Mouse (Mus musculus) right cerebral cortex, postnatal 4 days (tissue): ENCODE data around the gene Prrxl1.

Source experiments
- DNase-seq: peaks from one replicate; pipeline ENCODE4 v3.0.0-alpha.2; 2022

Gene Prrxl1

DNA sequence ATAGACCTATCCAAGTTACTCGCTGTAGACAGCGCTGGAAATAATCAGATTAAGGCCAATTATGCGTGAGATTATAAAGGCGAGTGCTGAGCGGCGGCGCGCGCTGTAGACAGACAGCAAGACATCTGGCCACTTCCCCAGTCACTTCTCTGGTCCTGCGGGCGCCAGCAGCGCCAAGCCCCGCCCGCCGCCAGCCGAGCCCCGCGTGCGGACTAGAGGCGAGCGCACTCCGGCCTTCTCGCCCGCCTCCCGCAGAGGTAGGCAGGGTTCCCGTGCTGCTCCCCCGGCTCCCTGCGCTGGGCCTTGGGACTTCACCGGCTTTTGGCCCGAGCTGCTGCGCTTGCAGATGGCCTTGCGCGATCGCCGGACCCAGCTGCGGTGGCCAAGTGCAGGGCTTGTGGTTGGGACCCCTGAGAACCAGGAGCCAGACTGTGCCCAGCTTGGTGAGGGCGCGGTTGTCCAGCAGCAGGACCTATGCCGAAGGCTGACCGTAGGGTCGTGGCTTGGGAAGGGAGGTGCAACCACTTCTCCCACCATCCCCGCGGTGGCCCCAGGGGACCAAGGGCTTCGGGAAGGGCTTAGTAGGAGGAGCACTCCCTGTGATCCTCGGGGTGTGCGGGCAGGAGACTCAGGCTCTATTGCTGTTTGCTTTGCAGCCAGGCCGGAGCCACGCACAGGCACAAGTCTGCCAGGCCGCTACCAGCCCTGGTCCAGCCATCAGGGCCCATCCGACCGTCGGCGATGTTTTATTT is at the start of gene Prrxl1:
Prrxl1 (plus strand) TSS at position 118 of the 752 bp plus-strand sequence.
- no peak for DNase-seq

DNA sequence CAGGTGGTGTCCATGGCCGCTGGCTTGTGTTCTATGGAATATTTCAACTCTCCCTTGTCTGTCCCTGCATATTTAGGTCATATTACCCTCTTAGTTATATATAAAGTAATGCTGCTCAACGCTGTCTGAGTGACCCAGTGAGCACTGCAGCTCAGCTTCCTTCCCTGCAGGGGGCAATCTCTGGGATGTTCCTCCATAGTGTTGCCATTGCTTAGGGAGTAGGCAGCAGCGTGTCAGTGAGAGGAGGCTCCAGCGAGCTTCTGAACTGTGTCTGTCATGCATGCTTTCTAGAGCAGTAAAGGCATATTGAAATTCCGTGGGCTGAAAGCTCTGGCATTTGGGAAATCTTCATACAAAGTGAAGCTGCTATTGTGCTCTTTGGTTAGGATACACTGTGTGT is 47.4 kb upstream of the Prrxl1 start:
- DNase-seq = no peak

DNA sequence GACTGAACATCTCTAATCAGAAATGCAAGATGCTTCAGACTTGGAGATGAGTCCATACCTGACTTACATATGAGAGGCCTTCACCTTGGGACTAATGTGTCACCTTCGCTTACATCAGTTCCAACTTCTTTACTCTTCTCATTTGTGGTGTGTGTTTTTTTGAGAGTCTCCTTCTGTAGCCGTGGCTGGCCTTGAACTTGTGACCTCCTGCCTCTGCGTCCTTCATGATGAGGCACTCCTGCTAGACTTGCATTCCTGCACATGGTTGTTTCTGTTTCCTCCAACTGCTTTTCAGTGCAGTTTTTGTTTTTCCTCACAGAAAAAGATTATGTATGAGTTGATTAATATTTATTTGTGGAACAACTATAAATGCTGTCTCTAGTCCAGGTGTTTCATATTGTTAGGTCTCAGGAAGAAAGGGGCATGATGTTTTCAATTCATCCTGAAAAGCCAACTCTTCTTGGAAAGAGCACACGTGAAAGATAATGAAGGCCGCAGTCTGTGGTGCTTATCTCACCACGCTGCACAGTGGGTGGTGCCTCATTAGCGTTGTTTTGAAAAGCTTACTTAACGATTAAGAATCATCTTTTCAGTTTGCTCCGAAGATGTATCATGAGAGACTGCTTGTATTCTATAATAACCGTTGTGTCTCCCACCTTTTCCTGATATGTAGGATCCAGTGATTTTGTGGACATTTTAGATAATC is 45.9 kb upstream of the Prrxl1 start:
- no peak for DNase-seq

DNA sequence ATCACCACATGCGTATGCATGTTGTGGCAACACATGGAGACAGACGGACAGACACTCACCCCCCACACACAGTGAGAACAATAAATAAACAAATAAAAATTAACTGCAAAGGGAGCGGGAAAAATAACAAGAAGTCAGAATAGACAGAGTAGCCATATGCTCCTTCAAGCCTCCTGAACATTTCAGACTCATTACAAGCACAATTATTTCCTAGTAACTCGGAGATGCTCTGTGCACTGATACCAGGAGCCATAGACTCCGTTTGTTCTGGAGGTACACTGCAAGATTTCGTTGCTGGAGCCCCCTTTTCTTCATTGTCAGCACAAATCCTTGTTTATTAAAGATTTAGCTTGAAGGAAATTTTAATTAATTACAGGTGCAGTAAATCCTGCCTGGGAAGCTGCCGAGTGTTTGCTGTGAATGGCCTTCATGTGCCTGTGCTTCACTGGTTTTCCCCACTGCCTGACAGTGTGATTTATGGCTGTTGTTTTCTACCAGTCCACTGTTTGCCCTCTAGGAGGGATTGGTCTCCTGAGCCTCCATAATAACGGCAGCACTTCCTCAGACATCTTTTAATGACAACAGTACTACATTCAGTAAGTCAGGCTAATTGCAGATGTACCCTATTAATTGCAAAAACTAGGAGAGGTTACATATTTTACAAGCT is 44.2 kb upstream of the Prrxl1 start:
- no peak for DNase-seq

GRCm38 (mm10) chr14:32561428-32561827 is 37.8 kb upstream of the Prrxl1 start:
- DNase-seq = no peak

DNA sequence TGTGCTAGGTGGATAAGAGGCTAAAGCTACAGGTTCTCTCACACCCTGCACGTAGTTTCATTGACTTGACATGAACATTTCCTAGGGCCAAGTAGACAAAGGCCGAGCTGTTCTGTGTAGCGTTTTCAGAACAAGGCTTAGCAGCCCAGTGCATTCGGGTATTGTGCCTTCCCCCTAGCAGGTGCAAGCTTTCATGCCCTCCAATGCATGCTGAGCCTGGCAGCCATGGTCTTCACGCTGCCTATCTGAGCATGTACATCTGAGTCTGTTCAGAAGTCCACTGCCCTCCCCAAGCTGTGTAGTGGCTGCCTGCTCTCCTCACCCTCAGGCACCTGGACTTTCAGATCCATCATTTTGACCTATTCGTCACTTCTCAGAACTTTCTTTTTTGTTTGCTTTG is 35.5 kb upstream of the Prrxl1 start:
- DNase-seq = no peak

DNA sequence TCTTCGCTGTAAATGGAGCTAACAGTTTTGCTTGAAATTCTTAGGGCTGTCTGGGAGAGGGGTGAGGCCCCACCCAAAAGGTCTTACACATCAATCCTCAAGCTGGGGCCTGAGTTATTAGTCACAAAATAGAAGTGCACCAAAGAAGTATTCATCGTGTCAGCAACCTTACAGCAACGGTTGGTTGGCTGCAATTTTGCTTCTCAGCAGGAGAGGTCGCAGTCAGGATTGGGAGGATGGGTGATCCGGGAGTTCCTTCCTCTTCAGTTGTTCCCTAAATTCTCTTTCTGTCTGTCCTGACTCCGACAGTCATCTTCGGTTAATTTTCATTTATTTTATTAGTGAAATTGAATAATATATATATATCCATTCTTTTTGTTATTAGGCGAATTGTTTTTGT is 26.7 kb upstream of the Prrxl1 start:
- DNase-seq = no peak

DNA sequence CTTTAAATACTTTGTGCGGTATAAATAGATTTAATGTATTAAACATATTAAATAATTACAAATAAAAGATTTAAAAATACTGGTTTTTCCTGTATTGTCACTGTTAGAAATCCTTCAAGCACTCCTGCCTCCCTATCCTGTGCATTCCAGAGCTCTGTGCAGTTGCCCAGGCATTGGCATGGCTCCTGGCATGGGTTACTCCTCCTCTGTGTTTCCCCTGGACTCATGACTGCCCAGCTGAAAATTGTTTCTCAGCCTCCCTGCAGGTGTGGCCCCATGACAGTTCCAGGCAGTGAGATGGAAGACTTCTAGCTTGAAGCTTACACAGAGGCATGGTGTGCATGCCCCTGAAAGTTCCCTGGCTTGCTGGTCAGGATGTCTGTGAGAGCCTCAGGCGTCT is 20.8 kb upstream of the Prrxl1 start:
- no peak for DNase-seq

DNA sequence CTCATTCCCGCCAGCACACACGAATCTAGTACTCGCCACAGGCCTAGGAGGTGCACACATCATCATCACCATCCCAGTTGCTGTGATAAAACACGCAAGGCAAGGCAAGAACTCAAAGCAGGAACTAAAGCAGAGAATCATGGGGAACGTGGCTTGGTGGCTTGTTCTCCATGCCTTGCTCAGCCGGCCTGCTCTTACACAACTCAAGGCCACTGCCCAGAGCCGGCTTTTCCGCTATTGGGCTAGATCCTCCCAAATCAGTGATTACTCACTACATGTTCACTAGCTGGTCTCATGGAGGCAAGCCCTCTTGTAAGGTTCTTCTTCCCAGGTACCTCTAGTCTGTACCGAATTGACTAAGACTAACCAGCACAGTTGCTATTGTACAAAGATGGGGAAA is 15.5 kb upstream of the Prrxl1 start:
- no peak for DNase-seq

DNA sequence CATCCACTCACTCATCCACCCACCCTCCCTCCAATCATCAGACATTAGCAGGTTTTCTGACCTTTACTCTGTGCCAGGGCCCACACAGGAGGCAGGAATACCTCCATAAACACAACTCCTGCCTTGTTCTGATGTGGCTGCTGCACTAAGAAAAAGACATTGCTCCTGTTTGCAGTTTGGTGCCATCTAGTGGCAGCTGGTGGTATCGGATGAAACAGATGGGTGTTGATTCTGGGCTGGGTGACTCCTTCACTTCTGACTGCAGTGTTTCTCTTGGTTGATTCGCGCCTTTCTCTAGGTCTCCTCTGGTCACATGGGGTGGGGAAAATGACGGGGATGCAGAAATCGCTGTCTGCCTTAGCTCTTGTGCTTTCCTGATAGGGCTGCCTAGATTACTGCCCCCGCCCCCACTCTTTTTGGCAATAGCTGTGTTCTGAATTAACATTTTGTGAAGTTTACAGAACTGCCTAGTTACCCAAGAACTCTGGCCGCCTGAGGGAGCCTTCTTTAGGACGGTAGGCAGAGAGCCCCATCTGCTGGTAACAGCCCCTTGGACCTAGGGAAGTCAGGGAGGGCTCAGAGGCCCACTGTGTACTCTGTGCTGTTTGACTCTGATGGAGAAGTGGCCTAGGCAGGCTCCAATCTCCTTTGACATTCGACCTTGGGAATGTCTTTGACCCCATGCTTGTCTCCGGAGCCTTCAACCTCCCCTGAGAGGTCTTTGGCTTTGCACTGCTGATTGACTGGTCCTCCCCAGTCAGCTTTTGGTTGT is 12.0 kb upstream of the Prrxl1 start:
- DNase-seq = peak; percentile 91

- DNase-seq = no peak
Measured at GRCm38 (mm10) chr14:32590377-32590776, 8.8 kb upstream of the Prrxl1 start.

DNA sequence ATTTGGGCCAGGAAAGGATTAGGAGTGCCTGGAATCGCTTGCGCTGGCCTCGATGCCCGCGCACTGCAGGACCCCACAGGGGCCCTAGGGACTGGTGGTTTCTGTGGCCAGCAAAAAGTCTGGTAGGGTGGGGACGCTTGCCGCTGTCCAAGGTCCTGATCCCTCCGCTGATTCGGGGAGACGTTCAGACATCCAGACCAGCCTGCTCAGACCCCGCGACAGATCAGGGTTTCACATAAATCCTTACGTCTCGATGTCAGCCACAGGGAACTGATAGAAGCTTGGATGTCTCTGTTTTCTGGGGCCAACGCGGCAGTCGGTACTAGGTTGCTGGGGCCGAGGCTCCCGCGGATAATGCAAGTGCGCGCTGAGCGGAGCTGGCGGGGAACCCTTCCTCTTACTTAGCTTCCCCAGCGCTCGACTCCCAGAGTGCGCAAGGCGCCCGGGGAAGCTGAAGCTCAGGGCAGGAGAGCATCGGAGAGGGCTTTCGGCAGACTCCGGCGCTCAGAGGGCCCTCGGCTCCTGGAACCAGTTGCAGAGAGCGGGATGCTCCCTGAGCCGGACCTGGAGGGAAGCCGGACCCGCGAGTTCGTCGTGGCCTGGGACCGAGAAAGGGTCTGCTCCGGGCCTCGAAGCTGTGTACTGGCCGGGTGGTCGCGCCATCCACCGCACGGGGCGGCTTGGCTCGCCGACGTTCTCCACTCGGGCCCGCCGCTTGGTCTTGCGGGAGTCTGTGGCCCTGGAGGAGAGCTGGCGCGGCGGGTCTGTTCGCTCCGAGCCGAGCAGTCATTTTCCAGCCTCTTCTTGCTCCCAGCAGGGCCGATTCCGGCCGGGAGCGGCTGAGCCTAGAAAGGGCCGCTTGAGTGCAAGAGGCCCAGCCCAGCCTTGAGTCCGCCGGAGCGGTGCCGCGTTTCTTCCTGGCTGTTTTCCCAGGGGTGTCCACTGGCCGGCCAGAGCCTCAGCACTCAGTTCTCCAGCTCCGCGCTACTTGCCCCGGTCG is 1.7 kb upstream of the Prrxl1 start:
- peak; percentile 60 for DNase-seq

- DNase-seq = no peak
Measured at GRCm38 (mm10) chr14:32598437-32599219, 579 bp upstream of the Prrxl1 start.

DNA sequence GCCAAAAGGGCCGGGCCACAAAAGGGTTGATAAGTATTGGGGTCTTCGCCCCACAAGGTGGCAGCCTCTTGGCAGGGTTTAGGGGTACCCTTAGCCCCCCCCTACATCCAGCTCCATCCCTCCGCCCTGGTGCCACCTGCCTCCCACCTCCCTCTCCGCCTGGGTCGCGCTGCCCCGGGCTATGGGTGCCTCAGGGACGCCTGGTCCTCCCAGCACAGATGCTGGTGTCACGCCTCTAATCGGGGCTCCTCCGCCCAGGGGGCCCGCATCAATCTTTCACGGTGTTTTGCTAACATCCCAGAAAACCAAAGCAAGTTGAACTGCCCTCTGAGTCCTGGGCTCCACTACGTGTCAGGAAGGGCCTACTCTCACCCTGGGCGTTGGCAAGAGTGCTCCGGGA is 903 bp downstream of the Prrxl1 start:
- DNase-seq = no peak

- DNase-seq = no peak
Measured at GRCm38 (mm10) chr14:32605508-32605907, 6.3 kb downstream of the Prrxl1 start.

GRCm38 (mm10) chr14:32606316-32606715 is 7.1 kb downstream of the Prrxl1 start:
- no peak for DNase-seq

GRCm38 (mm10) chr14:32609392-32609791 is 10.2 kb downstream of the Prrxl1 start:
- DNase-seq = peak; percentile 54

DNA sequence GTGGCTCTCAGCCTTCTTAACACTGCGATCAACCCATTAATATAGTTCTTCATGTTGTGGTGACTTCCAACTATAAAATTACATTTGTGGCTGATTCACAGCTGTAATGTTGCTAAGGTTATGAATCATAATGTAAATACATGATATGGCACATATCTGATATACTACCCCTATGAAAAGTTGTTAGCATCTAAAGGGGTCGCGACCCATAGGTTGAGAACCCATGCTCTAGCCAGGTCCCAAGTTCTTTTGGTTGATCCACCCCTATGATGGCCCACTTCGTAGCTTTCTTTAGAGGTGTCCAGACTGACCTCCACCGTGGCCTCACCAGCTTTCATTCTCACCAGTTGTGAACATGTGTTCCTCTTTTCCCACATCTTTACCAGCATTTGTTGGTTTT is 18.0 kb downstream of the Prrxl1 start:
- DNase-seq = no peak

- DNase-seq = no peak
Measured at GRCm38 (mm10) chr14:32624245-32624644, 25.0 kb downstream of the Prrxl1 start.

DNA sequence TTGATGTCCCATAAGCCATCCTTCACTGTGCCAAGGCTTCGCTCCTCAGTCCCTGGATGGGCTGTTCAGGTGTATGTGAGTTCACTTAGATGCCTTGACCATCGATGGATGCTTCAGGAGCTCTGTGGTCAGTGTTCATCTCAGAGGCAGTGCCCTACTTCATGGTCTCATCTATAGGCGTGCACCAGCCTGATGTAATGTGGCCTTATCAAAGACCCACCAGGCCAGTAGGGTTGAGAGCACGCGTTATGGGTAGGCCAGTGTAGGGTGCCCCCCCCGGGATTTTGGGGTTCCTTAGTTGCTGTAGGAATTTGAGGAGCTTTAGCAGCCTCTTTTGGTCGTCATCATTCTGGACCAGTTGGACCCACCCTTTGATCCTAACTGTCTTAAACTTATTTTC is 25.6 kb downstream of the Prrxl1 start:
- no peak for DNase-seq

GRCm38 (mm10) chr14:32627271-32627670 is 28.1 kb downstream of the Prrxl1 start:
- DNase-seq = peak; percentile 13
